Mouse (Mus musculus): ENCODE results near the gene Ago1.
A peak's percentile ranks its signal among the peaks of the same experiment; 100 is the strongest.

Gene Ago1

GRCm38 (mm10) chr4:126469334-126469733 lies 951 bp upstream of the Ago1 start:
- DNase-seq: no peak

- no peak for DNase-seq
Measured at GRCm38 (mm10) chr4:126468925-126469324, 542 bp upstream of the Ago1 start.

DNA sequence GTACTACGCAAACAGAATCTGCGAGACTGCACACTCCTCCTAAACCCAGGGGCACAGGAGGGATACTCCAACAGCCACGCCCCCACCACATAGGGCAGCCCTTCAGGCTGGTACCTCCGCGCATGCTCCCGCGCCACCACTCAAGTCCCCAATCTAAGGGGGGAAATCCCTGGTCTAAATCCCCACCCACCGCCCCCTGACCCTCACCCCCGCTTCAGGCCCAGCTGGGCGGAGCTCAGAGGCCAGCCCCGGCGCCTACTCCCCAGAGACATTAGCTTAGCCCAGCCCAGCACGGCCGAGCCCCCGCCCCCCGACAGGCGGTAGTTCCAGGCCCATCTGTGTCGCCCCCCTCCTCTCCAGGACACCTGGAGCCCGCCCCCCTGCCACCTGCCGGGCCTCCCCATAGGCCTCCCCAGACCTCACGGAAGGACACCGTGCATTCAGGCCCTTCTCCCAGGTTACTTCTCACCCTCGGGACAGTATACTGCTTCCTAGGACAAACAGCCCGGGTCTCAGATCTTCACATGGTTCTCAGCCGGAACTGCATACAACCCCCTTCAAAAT lies 580 bp downstream of the Ago1 start:
- peak; percentile 45 to 67 for DNase-seq

DNA sequence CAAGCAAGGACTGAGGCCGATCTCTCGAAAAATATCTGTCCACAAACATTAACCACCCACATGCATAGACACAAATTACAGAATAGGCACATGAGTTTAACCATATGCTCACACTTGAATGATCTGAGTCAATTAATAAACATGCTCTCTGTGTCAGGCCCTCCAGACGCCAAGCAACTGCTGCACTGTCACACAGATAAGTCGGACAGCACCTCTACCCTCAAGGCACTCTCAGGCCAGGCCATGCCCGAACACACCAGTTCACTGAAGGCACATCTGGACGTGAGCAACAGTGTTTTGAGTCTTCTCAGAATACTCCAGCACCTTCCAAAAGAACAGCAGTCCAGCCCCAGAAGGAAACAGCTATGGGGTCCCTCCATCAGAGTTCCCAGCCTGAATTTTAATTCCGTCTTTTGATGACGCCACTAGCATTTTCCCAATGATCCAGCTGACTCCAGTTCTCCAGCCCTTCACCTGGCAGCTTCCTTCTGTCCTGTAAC lies 2.1 kb downstream of the Ago1 start:
- DNase-seq: no peak

DNA sequence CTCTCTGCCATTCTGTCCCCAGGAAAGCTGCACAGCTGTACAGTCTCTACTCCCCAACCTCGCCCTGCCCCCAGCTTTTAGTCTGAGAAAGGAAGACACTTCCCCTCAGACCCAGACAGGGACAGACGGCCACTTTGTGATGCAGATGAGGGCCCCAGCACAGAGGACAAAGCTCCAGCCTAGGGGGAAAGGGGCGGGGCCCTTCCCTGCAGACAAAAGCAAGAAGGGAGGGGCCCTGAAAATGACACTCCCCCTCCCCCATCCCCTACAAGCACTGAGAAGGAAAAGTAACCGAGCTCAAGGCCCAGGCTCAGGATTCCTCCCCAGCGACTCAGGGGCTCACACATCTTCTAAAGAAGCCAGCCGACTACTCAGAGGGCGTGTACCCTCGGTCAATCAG lies 2.5 kb downstream of the Ago1 start:
- peak in 1 of 2 experiments; percentile 23 for DNase-seq

DNA sequence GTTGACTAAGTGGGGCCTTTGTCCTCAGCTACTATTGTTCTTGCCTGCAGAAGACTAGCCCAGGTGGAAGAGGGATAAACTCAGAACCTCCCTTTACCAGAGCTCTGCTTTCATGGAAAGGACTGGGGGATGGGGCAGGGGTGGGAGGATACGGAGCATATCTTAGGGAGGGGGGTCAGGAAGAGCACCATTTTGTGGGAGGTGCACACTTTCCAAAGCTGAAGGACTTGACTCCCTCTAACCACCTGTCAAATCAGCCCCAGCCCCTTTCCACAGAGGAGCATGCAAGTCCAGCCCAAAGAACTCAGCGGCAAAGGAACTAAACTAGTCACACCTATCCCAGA lies 3.5 kb downstream of the Ago1 start:
- no peak for DNase-seq

GRCm38 (mm10) chr4:126464189-126464891 lies 4.0 kb downstream of the Ago1 start:
- DNase-seq: no peak

DNA sequence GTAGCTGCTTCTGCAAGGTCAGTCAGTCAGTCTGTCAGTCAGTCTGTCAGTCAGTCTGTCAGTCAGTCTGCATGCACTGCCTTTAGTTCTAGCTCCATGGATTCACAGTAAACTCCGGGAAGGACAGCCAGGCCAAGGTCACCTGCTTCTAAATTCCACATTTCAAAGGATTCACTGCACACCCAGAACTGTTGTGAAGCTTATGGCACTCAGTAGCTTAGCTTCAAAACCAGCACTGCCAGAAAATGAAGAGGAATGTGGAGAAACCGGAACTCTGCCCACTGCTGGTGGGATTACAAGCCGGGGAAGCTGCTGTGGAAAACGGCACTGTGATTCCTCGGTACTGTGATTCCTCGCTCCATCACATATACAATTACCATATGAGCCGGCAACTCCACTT lies 12.9 kb downstream of the Ago1 start:
- DNase-seq: no peak

DNA sequence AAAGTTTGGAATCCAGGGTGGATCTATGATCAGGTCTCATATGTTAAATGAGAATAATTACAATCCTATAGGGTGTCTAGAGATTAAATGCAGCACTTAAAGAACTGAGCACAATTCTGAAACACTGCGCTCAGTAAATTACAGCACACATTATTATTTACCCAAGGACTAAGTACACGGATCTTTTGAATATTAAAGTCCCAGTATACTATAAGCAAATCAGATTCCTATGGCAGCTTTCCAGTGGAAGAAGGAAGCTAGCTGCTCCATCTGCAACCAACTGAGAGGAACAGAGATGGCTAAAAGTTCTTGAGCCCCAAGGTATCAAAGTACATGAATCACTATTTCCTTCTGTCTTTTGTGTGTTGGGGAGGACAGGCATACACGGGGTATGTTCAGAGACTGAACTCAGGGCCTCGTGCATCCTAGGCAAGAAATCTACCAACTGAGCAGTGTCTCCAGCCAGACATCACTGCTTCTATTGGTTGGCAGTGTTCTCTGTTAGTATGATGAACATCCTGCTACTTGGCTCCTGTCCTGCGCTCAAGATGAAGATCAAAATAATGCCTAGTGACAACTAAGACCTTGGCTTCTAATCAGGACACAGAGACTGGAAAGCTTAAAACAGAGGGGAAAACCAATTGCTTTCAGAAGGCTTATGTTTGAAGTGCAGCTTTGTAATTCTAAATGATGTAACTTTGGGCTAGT lies 13.7 kb downstream of the Ago1 start:
- DNase-seq: no peak

DNA sequence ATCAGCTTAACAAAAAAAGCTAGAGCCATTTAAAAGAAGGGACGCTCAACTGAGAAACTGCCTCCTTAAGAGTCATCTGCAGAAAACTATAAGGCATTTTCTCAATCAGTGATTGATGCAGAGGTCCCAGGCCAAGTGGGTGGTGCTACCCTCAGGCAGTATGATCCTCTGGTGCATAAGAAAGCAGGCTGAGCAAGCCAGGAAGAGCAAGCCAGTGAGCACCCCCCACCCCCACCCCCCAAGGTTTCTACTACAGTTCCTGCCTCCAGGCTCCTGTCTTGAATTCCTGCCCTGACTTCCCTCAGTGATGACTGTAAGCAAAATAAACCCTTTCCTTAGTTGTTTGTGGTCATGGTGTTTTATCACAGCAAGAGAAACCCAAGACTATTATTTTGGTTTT lies 18.1 kb downstream of the Ago1 start:
- no peak for DNase-seq

DNA sequence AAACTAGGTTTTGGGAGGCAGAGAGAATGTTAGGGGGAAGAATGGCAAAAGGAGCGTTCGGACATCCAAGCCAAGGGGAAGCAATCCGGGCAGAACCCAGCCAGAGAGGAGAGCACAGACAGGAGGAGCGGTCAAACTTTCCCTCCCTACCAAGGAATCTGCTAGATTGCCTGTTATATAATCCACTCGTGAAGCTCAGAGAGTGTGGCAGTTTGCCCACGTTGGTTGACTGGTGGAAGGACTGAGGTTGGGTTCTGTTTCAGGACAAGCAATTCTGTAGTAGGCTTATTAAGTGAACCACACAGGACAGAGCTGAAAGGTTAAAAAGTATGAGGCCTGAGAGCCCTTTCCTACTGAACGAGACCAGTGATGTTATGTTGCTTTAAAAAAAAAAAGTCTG lies 21.3 kb downstream of the Ago1 start:
- no peak for DNase-seq

- no peak for DNase-seq
Measured at GRCm38 (mm10) chr4:126444528-126444927, 23.9 kb downstream of the Ago1 start.

GRCm38 (mm10) chr4:126438261-126438660 lies 30.1 kb downstream of the Ago1 start:
- no peak for DNase-seq

GRCm38 (mm10) chr4:126436268-126436667 lies 32.1 kb downstream of the Ago1 start:
- peak; percentile 48 to 70 for DNase-seq

DNA sequence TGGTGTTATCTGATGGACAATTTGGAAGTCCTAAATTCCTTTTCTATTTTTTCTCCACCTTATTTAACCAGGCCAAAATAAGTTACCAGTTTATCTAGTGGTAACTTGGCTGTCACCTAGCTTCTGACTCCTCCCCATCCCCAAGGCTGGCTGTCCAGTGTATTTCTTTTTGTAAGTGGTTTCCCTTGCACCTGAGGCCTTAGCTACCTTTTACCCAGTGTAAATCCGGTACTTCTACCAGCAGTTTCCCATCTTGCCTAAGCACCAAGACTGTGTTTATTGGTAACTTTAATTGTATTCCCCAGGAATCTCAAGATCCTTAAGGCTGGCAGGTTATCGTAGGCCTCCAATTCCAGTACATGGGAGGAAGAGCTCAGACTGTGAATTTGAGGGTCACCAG lies 34.3 kb downstream of the Ago1 start:
- DNase-seq: no peak

DNA sequence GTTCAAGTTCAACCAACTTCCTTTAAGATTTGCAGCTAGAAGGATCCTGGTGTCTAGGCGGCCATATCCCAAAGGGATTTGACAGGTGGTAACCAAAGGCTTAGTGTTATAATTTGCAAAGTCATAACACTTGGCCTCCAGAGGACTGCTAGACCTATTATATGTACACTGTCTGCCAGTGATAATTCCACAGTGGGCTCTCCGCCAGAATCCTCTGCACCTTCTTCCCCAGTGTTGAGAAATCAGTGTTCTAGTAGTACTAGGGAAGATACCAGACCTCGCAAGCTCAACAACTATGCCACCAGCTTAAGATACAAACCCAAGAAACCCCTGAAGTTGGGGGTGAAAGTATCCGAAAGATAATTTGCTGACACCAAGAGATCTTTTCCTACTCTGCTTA lies 35.2 kb downstream of the Ago1 start:
- DNase-seq: no peak

DNA sequence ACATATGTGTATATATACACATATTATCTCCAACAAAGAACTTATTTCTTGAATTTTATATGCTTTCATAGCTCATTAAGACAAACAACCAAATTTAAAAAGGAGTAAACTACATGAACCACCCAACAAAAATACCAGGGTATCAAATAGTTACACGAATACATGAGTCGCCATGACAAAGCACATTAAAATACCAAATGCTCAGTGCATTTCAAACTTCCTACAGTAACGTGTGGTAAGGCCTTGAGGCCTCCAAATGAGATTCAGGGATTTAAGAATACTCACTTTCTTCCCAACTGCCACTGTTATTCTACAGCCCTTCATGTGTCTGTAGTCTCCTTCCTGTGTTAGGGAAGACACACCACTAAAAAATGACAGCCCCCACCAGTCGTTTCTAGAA lies 36.6 kb downstream of the Ago1 start:
- DNase-seq: no peak

- peak; percentile 97 to 98 for DNase-seq
Measured at GRCm38 (mm10) chr4:126429347-126430079, 38.9 kb downstream of the Ago1 start, which contains the start of gene Ago3. TSS of gene Ago3 (minus strand) at chr4:126429556.

DNA sequence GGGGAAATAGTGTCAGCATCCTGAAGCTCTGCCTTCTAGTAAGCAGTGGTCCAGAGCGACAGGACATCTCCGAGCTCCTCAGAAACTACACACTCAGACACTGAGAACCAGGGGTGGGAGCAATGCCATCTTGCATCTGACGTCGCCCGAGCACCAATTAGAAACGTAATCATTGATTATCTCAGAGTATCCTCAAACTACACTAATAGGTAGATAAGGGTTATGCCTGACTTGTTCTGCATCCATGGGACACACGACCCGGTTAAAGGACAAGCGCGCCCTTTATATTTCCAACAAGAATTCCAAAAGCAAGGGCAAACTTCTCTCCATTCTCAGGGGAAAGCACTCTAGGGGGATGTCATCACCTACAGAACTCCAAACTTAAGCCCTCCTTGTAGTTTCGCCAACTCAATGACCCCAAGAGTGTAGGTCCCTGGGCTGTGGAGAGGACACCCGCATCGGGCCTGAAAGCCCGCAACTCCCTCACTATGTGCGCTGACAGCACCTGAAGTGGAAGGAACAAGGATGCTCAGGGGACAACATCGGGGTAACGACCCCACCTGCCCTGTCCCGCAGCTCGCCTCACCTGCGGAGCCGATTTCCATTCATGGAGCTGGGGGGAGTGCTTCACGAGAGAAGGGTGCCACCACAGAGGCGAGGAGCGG lies 39.6 kb downstream of the Ago1 start:
- DNase-seq: no peak

DNA sequence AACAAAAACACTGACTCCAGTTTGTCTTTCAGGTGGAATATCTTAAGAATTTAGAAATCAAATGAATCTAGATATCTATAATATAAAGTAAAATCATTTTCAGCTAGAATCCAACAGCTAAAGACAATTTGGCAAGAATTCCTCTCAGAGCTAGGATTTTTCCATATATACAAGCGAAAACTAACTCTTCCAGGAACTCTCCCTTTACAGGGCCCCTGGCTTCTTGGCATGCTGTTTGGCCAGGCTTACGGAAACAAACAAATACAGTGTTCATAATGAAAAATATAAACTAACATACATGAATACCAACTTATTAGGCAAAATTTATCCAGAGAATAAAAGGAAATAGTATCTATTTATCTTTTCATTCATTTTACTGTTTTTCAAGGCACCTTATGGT lies 44.5 kb downstream of the Ago1 start:
- DNase-seq: no peak

DNA sequence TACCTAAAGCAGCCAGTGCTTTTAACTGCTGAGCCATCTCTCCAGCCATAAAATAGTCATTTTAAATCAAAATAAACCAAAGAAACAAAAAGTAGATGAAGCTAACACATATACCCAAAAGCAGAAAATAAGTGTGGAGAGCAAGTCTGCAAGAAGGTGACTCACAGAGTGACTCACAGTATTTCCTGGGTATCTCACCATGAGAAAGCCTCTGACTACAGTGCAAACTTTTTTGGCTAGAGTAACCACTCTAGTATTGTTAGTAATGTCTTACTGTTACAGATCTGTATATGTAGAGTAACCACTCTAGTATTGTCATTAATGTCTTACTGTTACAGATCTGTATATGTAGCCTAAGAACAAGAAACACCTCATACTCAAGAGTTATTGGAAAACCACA lies 52.7 kb downstream of the Ago1 start:
- DNase-seq: no peak

- no peak for DNase-seq
Measured at GRCm38 (mm10) chr4:126412526-126412925, 55.9 kb downstream of the Ago1 start.

Data from cerebellum, postnatal 25 days (tissue).